Mouse (Mus musculus) testis, postnatal 10 days (tissue): ENCODE results near the gene Phldb1.
"Not testable (repeated sequence)": the region's sequence is repeated elsewhere in the genome, so short reads cannot be mapped to it uniquely, and the experiment has no call there.

Experiments used
- DNase-seq: peaks from one replicate; pipeline ENCODE4 v3.0.0; 2021; ENCODE audit warnings: low spot score

The Phldb1 gene

DNA sequence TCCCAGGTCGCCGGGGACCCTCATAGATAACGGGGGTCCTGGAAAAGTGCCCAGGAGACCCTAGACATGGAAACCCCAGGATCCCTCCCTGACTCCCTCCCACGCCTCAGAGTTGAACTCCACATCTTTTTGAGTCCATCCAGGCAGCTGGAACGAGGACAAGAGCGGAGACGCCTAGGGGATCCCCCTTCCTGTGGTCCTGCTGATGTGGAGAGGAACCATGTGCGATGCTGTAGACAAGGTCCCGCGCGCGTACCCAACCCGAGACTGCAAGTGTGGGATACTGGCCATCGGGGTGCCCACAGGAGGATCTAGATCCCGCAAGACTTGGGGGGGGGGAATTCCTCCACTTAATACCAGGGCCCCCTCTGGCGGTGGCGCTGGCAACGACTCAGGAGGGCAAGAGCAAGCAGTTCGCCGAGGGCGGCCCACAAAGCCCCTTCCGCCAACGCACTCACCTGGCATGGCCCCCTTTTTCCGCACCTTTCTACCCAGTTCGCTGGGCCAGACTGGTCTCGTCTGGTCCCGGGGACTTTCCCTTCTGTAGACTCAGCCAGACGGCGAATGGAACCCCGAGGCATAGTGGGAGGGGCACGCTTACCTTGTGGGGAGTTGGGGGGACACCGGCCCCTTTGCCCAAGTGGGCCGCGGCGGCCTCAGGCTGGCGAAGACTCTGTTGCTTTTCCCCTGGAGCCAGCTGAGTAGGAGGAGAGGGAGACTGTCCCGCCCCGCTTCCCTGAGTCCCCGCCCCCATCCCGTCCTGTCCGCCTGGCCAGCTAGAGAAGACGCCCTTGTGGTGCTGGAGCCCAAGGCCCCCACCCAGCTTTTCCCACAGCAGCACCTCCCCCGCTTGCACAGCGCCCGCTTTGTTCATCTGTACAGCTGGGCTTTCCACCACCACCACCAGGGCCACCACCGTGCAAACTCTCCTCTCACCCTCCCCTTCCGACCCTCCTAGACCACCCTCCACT, at the start of gene Phldb1:
Gene Phldb1, minus strand, starts transcription at position 675 of the 971 bp plus-strand sequence.
- peak; percentile 89 for DNase-seq

DNA sequence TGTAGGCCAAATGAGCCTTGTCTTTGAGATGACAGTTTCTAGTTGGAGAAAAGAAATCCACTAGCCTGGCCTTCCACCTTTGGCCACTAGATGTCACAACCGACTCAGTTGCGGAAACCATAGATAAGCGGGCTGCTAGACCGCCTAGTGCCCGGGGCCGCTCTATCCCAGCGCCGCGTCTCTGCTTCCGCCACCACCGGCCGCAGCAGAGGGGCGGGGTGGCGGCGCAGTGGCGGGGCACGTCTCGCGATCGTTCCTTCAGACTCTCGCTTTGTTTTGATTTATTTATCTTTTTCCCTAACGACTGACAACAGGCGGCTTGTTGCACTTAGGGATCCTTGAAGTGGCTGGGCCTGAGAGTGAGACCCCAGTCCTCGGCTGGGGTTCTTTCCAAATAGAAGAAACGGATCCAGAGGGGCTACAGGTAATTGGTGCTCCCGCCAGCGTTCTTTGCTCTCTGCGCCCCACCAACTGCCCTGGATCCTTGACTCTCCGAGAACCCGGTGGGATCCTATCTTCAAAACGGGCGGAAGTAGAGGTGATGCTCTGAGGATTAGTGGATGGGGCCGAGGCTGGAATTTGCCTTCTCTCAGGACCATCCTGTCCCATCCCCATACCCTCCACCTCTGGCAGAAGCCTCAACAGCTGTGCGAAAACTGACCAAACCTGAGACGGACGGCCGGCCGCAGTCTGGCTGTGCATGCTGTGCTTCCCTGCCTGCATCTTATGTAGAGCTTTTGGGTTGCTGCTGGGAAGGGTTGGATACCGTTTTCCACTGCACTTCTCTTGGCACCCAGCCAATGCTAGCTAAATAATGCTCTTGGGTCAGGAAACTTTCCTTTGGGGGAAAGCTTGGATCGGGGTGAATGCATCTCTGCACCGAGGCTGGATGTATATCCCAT, 38.0 kb upstream of the Phldb1 start:
- DNase-seq, result peak; percentile 93

DNA sequence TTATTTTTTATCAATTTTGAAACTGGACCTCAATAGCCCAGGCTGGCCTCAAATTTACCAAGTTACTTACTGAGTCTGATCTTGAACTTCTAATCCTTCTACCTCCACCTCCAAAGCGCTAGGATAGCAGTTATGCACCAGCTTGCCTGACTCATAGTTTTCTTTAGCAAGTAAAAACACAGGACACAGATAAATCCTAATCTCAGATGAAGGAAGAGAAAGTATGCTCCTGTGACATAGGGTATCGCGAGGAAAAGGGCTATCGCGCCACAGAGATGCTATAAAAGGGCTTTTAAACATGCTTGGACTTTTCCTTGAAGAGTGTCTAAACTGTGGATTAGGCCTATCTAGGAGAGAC, 37.4 kb upstream of the Phldb1 start:
- DNase-seq, result no peak

GRCm38 (mm10) chr9:44771376-44771775, 36.4 kb upstream of the Phldb1 start:
- DNase-seq, result no peak

GRCm38 (mm10) chr9:44768029-44768394, 33.0 kb upstream of the Phldb1 start:
- not testable (repeated sequence) for DNase-seq

GRCm38 (mm10) chr9:44767101-44768028, 32.4 kb upstream of the Phldb1 start, which contains the start of the genes Arcn1 and Ift46:
Gene Arcn1 (minus strand): TSS chr9:44767845.
Gene Ift46 (plus strand): TSS chr9:44767908.
- DNase-seq, result peak; percentile 85

DNA sequence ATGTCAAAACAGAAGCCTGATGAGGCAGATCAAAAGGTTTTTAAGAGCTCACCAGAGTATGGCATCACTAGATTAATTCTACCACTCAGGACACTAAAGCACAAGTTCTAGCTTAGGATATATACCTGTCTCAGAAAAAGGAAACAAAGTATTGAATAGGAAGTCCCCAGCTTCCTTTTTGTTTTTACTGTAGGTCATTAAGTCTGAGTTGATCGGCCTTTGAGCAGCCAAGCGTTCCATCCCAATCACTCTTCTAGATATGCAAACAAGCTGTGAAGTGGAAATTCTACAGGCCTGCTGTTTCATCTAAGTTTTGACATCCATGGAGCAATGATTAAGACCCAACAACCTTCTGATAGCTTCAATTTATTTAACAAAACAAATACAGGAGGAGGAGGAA, 25.9 kb upstream of the Phldb1 start:
- DNase-seq, result no peak

DNA sequence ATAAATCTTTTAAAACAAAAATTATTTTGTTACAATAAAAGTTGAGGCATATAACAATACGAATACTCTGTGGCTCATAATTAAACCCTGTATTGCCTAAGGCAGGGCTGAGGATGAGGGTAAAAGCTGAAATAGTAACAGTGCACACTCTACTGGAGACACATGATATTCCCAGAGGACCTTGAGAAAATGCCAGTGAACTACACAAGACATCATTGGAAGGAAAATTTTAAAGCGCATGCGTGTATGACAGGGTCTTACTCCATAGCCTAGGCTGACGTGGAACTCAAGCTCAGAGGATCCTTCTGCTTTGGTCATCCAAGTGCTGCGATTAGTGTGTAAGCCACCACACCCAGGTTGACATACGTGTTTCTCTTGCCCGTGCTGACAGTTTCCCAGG, 13.5 kb upstream of the Phldb1 start:
- no peak for DNase-seq

DNA sequence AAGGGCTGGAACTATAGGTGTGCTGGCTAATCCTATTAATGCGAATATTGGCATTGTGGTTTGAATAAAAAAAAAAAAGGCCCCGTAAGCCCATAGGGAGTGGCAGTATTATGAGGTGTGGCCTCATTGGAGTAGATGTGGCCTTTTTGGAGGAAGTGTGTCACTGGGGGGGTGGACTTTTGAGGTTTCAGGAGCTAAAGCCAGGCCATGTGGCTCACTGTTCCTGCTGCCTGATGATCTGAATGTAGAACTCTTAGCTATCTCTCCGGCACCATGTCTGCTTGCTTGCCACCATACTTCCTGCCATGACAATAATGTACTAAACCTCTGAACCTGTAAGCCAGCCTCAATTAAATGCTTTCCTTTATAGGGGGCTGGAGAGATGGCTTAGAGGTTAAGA, 12.3 kb upstream of the Phldb1 start:
- DNase-seq, result no peak

DNA sequence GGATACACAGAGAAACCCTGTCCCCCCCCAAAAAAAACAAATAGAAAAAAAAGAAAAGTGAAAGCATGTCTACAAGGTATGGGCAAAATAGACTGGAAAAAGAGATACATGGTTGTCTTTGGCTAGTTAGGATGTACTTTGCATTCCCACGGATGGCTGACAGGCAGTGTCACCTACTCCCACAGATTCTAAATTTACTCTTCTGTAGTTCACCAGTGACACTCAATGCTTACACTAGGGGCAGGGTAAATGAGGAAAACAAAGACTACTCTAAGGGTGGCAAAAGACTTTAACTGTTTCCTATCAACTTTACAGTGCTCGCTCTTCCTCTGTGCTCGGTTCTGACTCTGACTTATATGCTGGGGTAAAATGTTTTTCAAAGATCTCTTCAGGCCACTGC, 11.7 kb upstream of the Phldb1 start:
- no peak for DNase-seq

DNA sequence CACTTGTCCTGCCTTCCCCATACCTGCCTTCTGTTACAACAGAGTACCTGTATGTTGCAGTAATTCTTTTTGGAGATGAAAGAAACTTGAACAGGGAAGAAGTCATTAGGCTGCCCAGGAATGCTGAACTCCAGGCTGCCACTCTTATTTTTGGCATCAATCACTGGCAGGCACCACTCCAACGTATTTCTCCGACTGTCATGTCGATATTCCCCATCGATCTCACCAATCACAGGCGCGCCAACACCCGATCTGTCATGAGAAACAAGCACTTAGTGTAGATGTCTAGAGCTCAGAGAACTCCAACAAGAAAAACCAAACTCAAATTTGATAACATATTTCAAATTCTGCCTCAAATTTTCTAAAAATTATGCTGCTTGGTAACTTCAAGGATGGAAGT, 10.4 kb upstream of the Phldb1 start:
- DNase-seq, result no peak

- no peak for DNase-seq
Observed at GRCm38 (mm10) chr9:44740663-44741192, 5.7 kb upstream of the Phldb1 start.

GRCm38 (mm10) chr9:44737240-44737949, 2.4 kb upstream of the Phldb1 start:
- DNase-seq, result peak; percentile 56

DNA sequence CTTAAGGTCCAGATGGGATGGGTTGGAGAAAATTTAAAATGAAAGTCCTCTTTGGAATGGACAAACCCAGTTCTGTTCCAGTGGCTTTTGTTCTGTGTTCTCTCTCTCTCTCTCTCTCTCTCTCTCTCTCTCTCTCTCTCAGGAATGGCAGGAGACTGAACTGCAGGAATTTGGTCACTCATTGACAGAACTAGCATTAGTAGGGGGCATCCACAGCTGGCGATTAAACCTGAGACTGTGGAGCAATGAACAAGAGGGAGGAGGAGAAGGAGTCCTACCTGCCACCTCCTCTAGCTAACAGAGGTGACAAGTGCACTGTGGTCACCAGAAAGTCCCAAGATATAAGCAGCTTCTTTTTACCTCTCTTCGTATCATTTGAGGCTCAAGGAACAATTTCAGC, 1.3 kb upstream of the Phldb1 start:
- no peak for DNase-seq

GRCm38 (mm10) chr9:44735886-44736285, 888 bp upstream of the Phldb1 start:
- no peak for DNase-seq

- DNase-seq, result peak; percentile 71
Observed at GRCm38 (mm10) chr9:44733671-44734523, 1.1 kb downstream of the Phldb1 start.

GRCm38 (mm10) chr9:44732921-44733530, 2.0 kb downstream of the Phldb1 start:
- DNase-seq, result no peak

DNA sequence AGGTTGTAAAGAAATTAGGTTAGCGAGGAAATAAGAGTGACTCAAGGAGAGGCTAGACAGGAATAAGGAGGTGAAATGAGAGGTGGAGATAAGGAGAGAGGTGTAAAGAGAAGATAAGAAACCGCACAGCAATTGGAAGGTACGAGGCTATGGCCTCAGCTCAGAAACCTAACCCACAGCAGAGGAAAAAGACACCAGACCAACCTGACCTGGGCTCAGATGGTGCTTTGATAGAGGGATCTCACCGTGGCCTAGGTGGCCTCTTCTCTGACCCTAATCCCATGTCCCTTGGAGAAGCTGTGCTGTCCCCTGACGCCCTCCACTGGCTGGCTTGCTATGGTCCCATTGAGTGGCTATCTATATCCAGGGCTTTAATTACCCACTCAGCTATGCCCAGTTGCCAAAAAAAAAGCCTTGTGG, 2.9 kb downstream of the Phldb1 start:
- no peak for DNase-seq

- no peak for DNase-seq
Observed at GRCm38 (mm10) chr9:44727441-44727840, 7.6 kb downstream of the Phldb1 start.
